Mouse (Mus musculus) right cerebral cortex, postnatal 14 days (tissue): ENCODE results near the gene Apba1.

Experiments
- DNase-seq: peaks from one replicate; pipeline ENCODE4 v3.0.0; 2022

Apba1 gene

GRCm38 (mm10) chr19:23807371-23807770 is 48.7 kb downstream of the Apba1 start:
- DNase-seq: no peak

GRCm38 (mm10) chr19:23809236-23809635 is 50.5 kb downstream of the Apba1 start:
- no peak for DNase-seq

- DNase-seq: no peak
Measured at GRCm38 (mm10) chr19:23810512-23810911, 51.8 kb downstream of the Apba1 start.

- no peak for DNase-seq
Measured at GRCm38 (mm10) chr19:23810976-23811375, 52.3 kb downstream of the Apba1 start.

GRCm38 (mm10) chr19:23816762-23817161 is 58.1 kb downstream of the Apba1 start:
- DNase-seq: no peak

GRCm38 (mm10) chr19:23817196-23817595 is 58.5 kb downstream of the Apba1 start:
- no peak for DNase-seq

- DNase-seq: no peak
Measured at GRCm38 (mm10) chr19:23819882-23820281, 61.2 kb downstream of the Apba1 start.

- no peak for DNase-seq
Measured at GRCm38 (mm10) chr19:23822497-23822896, 63.8 kb downstream of the Apba1 start.

GRCm38 (mm10) chr19:23823533-23823932 is 64.8 kb downstream of the Apba1 start:
- no peak for DNase-seq

GRCm38 (mm10) chr19:23826251-23826650 is 67.6 kb downstream of the Apba1 start:
- DNase-seq: no peak

GRCm38 (mm10) chr19:23830761-23831160 is 72.1 kb downstream of the Apba1 start:
- DNase-seq: no peak

- no peak for DNase-seq
Measured at GRCm38 (mm10) chr19:23833685-23834682, 75.3 kb downstream of the Apba1 start.

- no peak for DNase-seq
Measured at GRCm38 (mm10) chr19:23834721-23835120, 76.0 kb downstream of the Apba1 start.

- DNase-seq: no peak
Measured at GRCm38 (mm10) chr19:23855832-23856231, 97.1 kb downstream of the Apba1 start.

GRCm38 (mm10) chr19:23858091-23858490 is 99.4 kb downstream of the Apba1 start:
- DNase-seq: no peak

- DNase-seq: no peak
Measured at GRCm38 (mm10) chr19:23858781-23859180, 100.1 kb downstream of the Apba1 start.

- DNase-seq: peak; percentile 35
Measured at GRCm38 (mm10) chr19:23860151-23860820, 101.6 kb downstream of the Apba1 start.

GRCm38 (mm10) chr19:23862736-23863135 is 104.0 kb downstream of the Apba1 start:
- no peak for DNase-seq

- DNase-seq: no peak
Measured at GRCm38 (mm10) chr19:23863959-23864358, 105.3 kb downstream of the Apba1 start.

- DNase-seq: no peak
Measured at GRCm38 (mm10) chr19:23866045-23866444, 107.4 kb downstream of the Apba1 start.

- DNase-seq: no peak
Measured at GRCm38 (mm10) chr19:23867052-23867451, 108.4 kb downstream of the Apba1 start.

GRCm38 (mm10) chr19:23867589-23867988 is 108.9 kb downstream of the Apba1 start:
- no peak for DNase-seq

GRCm38 (mm10) chr19:23874502-23874901 is 115.8 kb downstream of the Apba1 start:
- no peak for DNase-seq

GRCm38 (mm10) chr19:23875819-23876218 is 117.1 kb downstream of the Apba1 start:
- DNase-seq: no peak
